Mouse (Mus musculus): ENCODE data around the gene Sln. TPM values are rescaled to one million over a fixed set of nuclear protein-coding genes. Genes with fewer than 3 reads are reported as not detected.
A peak's percentile ranks its signal among the peaks of the same experiment; 100 is the strongest.

Sln gene
- 0.15 TPM in 1 of 2 replicates, not detected in the other for polyA plus RNA-seq (2012; rRNA removed)

- WGBS: 83% methylated on average over 4 of the region's 4 CpGs
These were observed at the start of gene Sln for GRCm38 (mm10) chr9:53849864-53850263. Gene Sln (plus strand): TSS chr9:53850164.

GRCm38 (mm10) chr9:53802921-53803320 lies 47.0 kb upstream of the Sln start:
- DNase-seq (ENCODE audit: low read depth, low spot score): no peak
- 95% methylated on average over 7 of the region's 7 CpGs for WGBS

More at GRCm38 (mm10) chr9:53849864-53850263, at the start of gene Sln:
- DNase-seq (ENCODE audit: low read depth, low spot score): no peak

- 56% methylated on average over 7 of the region's 7 CpGs for WGBS
These were observed 43.4 kb upstream of the Sln start for GRCm38 (mm10) chr9:53806496-53807086.

GRCm38 (mm10) chr9:53813418-53813817 lies 36.5 kb upstream of the Sln start:
- no peak for DNase-seq (ENCODE audit: low read depth, low spot score)
- 45% methylated on average over 6 of the region's 6 CpGs for WGBS

More at GRCm38 (mm10) chr9:53806496-53807086, 43.4 kb upstream of the Sln start:
- no peak for DNase-seq (ENCODE audit: low read depth, low spot score)

- DNase-seq (ENCODE audit: low read depth, low spot score): no peak
- 26% methylated on average over 4 of the region's 4 CpGs for WGBS
These were observed 31.2 kb upstream of the Sln start for GRCm38 (mm10) chr9:53818760-53819159.

GRCm38 (mm10) chr9:53825318-53825717 lies 24.6 kb upstream of the Sln start:
- no peak for DNase-seq (ENCODE audit: low read depth, low spot score)

GRCm38 (mm10) chr9:53829081-53829865 lies 20.7 kb upstream of the Sln start:
- 15% methylated on average over 14 of the region's 14 CpGs for WGBS
- peak; percentile 25 for DNase-seq (ENCODE audit: low read depth, low spot score)

More at GRCm38 (mm10) chr9:53825318-53825717, 24.6 kb upstream of the Sln start:
- WGBS: 9% methylated on average over 9 of the region's 9 CpGs

GRCm38 (mm10) chr9:53829866-53830209 lies 20.1 kb upstream of the Sln start:
- no peak for DNase-seq (ENCODE audit: low read depth, low spot score)
- 17% methylated on average over 2 of the region's 2 CpGs for WGBS

GRCm38 (mm10) chr9:53835039-53835438 lies 14.9 kb upstream of the Sln start:
- 57% methylated on average over 3 of the region's 3 CpGs for WGBS
- DNase-seq (ENCODE audit: low read depth, low spot score): no peak

- DNase-seq (ENCODE audit: low read depth, low spot score): no peak
These were observed 14.0 kb upstream of the Sln start for GRCm38 (mm10) chr9:53835976-53836375.

GRCm38 (mm10) chr9:53838816-53839215 lies 11.1 kb upstream of the Sln start:
- DNase-seq (ENCODE audit: low read depth, low spot score): no peak
- 65% methylated on average over 8 of the region's 8 CpGs for WGBS

More at GRCm38 (mm10) chr9:53835976-53836375, 14.0 kb upstream of the Sln start:
- WGBS: 69% methylated on average over 4 of the region's 4 CpGs

- DNase-seq (ENCODE audit: low read depth, low spot score): no peak
- 78% methylated on average over 8 of the region's 8 CpGs for WGBS
These were observed 1.4 kb upstream of the Sln start for GRCm38 (mm10) chr9:53848548-53848947.

- 62% methylated on average over 4 of the region's 4 CpGs for WGBS
- DNase-seq (ENCODE audit: low read depth, low spot score): no peak
These were observed 2.2 kb downstream of the Sln start for GRCm38 (mm10) chr9:53852158-53852557.

- 71% methylated on average over 1 of the region's 1 CpGs for WGBS
- no peak for DNase-seq (ENCODE audit: low read depth, low spot score)
These were observed 3.7 kb downstream of the Sln start for GRCm38 (mm10) chr9:53853672-53854071.

- DNase-seq (ENCODE audit: low read depth, low spot score): no peak
- WGBS: 69% methylated on average over 1 of the region's 1 CpGs
These were observed 4.6 kb downstream of the Sln start for GRCm38 (mm10) chr9:53854525-53854924.

- 57% methylated on average over 5 of the region's 5 CpGs for WGBS
These were observed 7.9 kb downstream of the Sln start for GRCm38 (mm10) chr9:53857864-53858263.

GRCm38 (mm10) chr9:53873239-53873638 lies 23.3 kb downstream of the Sln start:
- no peak for DNase-seq (ENCODE audit: low read depth, low spot score)
- WGBS: 80% methylated on average over 8 of the region's 8 CpGs

More at GRCm38 (mm10) chr9:53857864-53858263, 7.9 kb downstream of the Sln start:
- no peak for DNase-seq (ENCODE audit: low read depth, low spot score)

- no peak for DNase-seq (ENCODE audit: low read depth, low spot score)
- WGBS: 21% methylated on average over 2 of the region's 2 CpGs
These were observed 27.5 kb downstream of the Sln start for GRCm38 (mm10) chr9:53877423-53877822.

GRCm38 (mm10) chr9:53883588-53884280 lies 33.8 kb downstream of the Sln start:
- 95% methylated on average over 23 of the region's 23 CpGs for WGBS
- DNase-seq (ENCODE audit: low read depth, low spot score): no peak

- 24% methylated on average over 1 of the region's 1 CpGs for WGBS
- no peak for DNase-seq (ENCODE audit: low read depth, low spot score)
These were observed 40.1 kb downstream of the Sln start for GRCm38 (mm10) chr9:53890075-53890474.
